Mouse (Mus musculus) megakaryocyte, adult 5-6 weeks (primary cell): ENCODE data around the gene Nkiras2. TPM values are rescaled to one million over a fixed set of nuclear protein-coding genes. Genes with fewer than 3 reads are reported as not detected.
"Not testable (repeated sequence)": the region's sequence is repeated elsewhere in the genome, so short reads cannot be mapped to it uniquely, and the experiment has no call there.

Experiments used
- ATAC-seq: 2 replicates; pipeline ENCODE4 v1.8.0; 2016; ENCODE audit warnings: mild to moderate bottlenecking, inconsistent platforms; ENCODE audit not compliant: poor library complexity, severe bottlenecking
- total RNA-seq, 2 experiments: library from RNA; stranded (forward) in 1 of 2; stranded (reverse) in 1 of 2; fragments of 153-499, 151-499 nt in 1 of 2; fragments of 221-1000, 200-1000 nt in 1 of 2; gene quantifications; 2 replicates each; pipeline versions ENCODE4 v1.2.3 to v1.2.4; 2015 to 2017

Gene Nkiras2
- total RNA-seq, 2 experiments from 2014 or later, result 45.5 to 52.7 TPM

DNA sequence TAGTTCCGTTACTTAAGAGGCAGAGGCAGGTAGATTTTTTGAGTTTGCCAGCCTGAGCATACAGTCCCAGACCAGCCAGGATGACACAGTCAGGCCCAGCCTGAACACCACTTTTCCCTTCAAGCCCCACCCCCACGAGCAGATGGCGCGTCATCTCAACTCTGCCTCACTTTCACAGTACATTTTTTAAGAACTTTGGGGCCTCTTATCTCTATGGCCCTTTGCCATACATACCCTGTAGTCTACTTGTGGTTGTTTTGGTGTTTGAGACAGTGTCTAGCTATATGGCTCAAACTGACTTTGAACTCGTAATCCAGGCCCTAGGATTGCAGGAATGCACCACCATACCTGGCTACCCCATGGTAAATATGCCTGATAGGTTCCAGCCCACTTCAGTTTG is 9.0 kb downstream of the Nkiras2 start:
- ATAC-seq, result no peak

DNA sequence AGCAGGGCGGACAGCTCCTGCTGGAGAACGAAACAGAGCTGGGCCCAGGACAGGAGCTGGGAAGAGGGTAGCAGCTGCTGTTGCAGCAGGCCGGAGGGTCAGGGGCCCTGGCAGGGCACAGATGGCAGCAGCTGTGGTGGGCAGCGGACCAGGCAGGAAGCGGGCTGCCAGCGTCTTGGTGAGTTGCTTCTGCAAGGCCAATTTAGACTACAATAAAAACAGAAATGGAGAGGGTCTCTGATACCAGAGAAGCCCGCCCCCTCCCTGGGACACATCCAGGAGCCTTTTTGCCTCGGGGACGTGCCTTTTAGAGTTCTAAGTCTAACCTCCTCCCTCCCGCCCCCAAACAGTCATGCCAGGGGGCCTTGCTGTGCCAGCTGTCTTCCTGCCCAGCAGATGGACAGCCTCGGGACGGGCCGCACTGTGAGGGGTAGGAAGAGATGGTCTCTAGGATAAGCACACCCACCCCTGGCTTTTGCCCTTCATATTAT is 9.9 kb downstream of the Nkiras2 start:
- no peak for ATAC-seq

DNA sequence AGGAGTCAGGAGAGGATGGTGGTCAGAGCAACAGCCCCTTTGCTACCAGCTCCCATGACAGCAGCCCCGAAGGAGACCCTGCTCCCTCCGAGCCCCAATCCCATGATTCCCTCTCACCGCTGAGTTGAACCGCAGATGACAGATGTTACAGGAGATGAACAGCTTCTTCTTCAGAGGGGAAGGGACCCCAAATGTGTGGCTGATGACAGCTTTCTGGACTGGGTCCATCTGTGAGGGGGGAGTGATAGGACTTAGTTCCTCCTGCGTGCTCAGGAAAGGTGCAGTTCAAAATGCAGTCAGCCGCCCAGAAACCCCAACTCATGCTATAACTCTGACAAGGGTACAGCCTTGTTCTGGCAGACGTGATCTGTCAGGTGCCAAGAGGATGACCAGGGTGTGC is 15.5 kb downstream of the Nkiras2 start:
- ATAC-seq, result no peak

DNA sequence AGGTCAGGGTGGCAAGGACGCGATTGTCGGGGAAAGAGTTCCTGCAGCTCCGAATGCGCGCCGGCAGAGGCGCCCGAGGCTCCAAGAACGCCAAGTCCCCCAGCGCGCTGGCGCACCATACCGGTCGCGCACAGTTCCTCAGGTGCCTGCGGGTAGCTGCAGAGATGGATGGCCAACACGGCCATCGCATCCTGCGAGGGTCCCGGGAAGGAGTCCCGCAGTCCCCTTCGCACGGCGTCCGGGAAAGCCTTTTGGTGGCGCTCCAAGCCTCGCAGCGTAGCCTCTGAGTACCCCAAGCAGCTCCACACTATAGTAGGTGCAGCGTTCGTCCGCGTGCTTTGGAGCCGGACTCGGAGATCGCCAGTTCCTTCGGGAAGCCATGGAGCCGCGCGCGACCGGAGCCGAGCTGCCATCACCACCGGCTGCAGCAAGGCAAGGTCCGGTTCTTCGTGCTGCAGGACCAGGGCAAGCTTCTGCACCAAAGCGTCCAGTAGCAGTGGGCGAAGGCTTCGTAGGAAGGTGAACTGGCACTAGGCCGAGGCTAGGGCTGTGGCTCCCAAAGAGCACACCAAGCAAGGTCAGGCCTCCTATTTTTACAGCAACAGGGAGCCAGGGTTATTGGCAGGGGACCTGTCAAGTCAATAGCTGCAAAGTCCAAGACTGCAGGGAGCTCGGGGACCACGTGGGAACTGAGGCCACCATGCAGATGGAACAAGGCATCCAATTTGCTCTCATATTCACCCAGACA is 21.3 kb downstream of the Nkiras2 start:
- ATAC-seq, result peak; percentile 71

DNA sequence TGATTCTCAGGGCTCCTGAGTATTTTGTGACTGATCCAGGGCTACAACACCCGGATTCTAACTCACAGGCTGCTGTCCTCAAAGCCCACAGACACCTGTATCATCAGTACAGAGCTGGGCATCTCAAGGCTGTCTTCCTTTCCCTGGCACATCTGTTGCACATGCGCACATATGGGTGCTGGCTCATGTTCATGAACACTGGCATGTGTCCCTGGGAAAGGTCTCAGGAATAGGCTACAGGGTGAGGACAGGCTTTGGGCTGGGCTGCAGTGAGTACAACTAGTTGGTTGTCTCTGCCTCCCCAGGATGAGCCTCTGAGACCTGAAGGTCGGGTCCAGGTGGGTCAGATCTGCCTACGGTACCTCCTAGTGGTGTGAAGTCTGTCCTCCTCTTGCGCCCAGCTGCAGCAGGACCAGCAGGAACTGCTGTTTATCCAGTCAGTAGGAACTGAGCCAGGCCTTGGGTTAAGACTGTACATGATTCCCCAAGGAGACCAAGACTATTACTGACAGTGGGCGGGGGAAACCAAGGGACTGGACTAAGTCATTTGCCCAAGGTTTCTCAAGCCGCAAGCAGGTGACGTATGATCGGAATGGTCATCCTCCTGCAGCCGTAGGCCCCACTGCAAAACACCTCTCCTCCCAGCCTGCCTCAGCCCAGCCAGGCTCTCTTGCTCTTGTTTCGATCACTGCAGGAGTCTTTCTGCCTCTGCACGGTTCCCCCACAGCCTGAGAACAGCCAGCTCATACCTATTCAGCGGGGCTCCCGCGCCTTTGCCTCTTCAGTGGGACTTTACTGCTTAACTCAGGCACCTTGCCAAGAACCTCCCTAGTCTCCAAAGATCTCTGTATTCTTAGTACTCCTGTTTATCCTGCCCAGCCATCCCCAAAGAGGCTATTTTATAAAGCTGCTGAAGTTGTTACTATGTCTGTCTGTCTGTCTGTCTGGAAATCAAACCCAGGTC is 24.9 kb downstream of the Nkiras2 start:
- ATAC-seq, result no peak

DNA sequence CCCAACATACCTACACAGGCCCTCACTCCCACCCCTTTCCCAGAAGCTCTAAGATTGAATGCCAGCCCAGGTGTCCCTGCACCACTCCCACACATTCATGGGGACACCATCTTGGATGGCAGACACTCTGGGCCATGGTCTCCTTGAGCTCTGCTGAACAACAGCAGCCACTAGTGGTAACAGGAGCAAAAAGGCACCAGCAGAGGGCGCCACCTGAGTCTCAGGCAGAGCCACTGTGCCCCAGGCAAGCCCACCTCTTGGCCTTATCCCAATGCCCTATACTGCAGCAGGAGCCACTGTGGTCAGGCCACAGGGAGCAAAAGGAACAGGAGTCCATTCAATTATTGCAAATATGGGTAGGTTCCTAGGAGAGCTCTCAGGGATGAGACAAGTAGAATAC is 27.2 kb downstream of the Nkiras2 start:
- ATAC-seq, result peak; percentile 79

DNA sequence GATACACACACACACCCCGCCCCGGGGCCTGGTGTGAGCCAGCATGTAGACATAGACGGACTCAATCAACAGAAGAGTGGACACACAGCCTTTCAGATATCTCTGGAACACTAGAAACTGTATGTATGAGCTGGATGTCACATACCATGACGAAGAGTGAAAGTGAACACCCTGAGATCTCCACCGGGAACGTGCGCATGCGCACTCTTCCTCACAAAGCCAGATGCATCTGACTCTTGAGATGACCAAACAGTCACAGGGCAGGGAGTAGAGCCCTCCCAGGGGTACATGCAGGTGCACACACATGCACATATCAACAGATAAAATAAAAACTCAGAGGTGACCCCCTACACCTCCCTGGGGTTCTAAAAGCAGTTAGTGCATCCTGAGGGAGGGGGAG is 29.4 kb downstream of the Nkiras2 start:
- ATAC-seq, result no peak

DNA sequence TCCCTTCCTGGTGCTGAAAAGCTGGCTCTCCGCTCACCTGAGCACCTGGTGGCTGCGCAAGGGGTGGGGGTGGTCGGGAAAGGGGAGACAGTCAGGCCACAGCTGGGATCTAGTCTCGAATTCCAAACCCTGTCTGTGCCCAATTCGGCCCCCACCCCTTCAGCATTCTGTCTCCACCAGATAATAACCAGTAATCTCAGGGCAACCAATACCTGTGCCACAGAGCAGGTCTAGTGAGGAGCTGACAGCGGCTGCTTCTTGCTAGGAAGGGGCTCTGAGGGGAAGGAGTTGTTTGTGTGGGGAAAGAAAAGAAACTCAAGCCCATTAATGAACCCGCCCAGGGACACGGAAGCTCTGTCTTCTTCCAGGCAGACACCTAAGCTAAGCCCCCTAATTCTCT is 32.2 kb downstream of the Nkiras2 start:
- no peak for ATAC-seq

DNA sequence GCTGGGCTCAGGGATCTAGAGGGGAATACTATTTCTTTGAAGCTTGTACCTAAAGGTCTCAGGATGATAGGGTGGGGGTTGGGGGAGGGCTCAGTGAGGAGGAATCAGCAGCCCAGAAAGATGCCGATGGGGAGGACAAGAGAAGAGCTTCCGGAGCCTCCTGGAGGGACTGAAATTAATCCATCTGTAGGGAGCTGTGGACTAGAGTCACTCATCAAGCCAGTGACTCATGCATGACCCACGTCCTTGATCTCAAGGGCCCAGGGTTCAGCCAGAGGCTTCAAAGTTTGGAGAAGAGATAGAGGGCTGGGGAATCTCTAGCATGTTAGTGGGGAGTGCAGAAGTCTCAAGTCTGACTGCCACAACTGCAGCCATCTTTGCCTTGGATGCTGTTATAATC is 32.7 kb downstream of the Nkiras2 start:
- ATAC-seq, result no peak

DNA sequence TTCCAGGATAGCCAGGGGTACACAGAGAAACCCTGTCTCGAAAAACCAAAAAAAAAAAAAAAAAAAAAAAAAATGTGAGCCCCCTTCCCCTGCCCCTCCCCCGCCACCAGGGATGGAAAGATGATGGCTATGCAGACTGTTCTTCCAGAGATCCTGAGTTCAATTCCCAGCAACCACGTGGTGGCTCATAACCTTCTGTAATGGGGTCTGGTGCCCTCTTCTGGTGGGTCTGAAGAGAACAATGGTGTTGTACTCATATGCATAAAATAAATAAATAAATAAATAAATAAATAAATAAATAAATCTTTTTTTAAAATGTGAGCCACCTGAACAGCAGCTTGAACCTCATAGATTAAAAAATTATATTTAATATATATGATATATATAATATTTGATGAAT is 36.5 kb downstream of the Nkiras2 start:
- not testable (repeated sequence) for ATAC-seq

DNA sequence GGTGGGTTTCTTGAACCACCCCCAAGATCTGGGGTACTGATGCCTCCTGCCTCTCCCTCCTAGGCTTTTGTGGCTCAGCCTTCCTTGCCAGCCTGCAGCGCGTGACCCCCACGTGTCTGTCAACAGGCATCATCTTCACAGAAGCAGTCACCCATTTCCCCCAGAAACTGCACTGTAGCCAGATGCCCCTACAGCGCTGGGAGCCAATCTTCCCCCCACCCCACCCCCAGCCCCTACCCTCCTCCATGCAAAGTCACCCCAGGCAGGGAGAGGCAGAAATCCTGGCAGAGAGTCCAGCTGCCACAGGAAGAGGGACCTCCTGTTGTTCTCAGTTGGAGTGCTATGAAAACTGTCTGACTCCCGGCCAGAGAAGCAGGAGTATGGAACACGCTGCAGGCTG is 37.4 kb downstream of the Nkiras2 start:
- ATAC-seq, result no peak

DNA sequence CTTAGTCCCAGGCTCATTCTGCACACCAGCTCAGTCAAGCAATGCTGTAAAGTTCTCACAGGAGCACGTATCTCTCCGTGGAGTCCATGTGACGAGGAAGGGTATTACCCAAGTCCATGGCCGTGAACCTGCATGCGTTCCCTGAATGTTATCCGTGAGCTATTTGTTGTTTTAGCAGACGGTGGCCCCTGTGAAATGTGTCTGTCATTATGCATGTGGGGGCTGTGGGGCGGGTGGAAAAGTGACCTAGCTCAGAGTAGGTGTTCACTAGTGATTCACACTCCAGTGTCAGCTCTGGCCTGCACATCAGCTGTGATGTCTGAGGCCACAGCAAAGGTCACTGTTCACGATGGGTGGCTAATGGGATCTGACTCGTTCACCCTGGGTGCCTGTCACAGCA is 40.8 kb downstream of the Nkiras2 start:
- ATAC-seq, result no peak

DNA sequence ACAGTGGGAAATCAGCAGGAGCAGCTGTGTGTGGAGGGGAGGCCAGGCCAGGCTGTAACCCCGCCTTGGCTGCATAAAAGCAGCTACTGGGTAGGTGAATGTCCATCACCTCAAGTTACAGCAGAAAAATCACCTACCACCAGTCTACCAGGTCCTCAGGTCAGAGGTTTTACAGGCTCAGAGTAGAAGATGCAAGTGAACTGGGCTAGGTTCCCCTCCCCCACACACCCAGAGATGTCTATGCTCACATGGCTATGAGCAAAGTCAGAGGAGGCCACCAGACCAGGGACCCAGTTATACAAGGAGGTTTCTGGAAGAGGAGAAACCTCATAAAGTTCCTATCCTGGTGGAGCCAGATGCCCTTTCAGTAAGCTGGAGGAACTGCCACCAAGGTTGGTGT is 52.0 kb downstream of the Nkiras2 start:
- no peak for ATAC-seq

DNA sequence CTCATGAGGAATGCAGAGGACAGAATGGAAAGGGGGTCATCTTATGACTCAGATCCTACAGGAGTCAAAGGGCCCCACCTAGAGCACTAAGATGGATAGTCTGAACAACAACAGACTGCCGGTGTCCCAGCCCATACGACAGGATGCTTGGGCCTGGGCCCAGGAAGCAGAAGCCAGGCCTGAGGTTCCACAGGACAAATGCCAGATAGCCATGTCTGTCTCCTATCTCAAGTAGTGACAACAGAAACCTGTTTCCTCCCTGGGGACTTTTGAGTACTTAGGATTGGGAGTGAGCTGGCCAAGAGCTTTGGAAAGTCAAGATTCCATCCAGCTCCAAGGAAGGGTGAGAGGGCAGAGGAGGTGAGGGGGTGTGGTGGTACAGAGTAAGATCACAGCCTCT is 52.9 kb downstream of the Nkiras2 start:
- ATAC-seq, result no peak

DNA sequence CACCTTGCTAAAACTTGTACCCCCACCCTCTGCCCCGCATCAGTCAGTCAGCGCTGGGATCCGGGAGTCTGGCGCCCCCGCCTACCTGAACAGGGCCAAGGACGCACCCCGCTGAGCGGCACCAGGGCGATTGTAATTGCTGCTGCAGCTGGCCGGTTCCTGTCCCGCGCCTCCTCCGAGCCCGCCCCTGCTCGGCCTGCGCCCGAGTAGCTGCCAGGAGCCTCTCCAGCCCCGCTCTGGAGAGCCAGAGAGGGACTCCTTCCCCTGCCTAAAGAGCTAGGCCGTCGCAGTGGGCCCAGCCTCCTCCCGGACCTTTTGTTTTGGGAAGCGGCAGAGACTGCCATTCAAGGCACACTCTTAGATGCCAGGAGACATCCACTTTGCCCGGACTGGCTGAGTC is 54.1 kb downstream of the Nkiras2 start:
- no peak for ATAC-seq

Other genes starting within 250 kb of the Nkiras2 start
- gene Jup, start 221.5 kb upstream of the Nkiras2 start, total RNA-seq (2015), result 3.5 and 3.9 TPM in 2 replicates
- 1.5 and 5.1 TPM in 2 replicates for gene Jup, start 221.5 kb upstream of the Nkiras2 start, total RNA-seq (2017)
- gene P3h4, start 204.4 kb upstream of the Nkiras2 start, total RNA-seq (2015), result not detected in 2 replicates
- gene P3h4, start 204.4 kb upstream of the Nkiras2 start, total RNA-seq (2017), result 0.08 TPM in 1 of 2 replicates, not detected in the other
- gene Fkbp10, start 203.5 kb upstream of the Nkiras2 start, total RNA-seq (2015), result 0.09 TPM in 1 of 2 replicates, not detected in the other
- gene Fkbp10, start 203.5 kb upstream of the Nkiras2 start, total RNA-seq (2017), result not detected in 2 replicates
- gene Nt5c3b, start 177.4 kb upstream of the Nkiras2 start, total RNA-seq (2015), result 8.8 and 9.8 TPM in 2 replicates
- gene Nt5c3b, start 177.4 kb upstream of the Nkiras2 start, total RNA-seq (2017), result 7.3 and 9.6 TPM in 2 replicates
- gene Klhl10, start 177.3 kb upstream of the Nkiras2 start, total RNA-seq (2015), result not detected in 2 replicates
- gene Klhl10, start 177.3 kb upstream of the Nkiras2 start, total RNA-seq (2017), result not detected in 2 replicates
- gene Klhl11, start 146.5 kb upstream of the Nkiras2 start, total RNA-seq (2015), result 5.9 and 8.1 TPM in 2 replicates
- gene Klhl11, start 146.5 kb upstream of the Nkiras2 start, total RNA-seq (2017), result 14.5 and 14.8 TPM in 2 replicates
- gene Acly, start 91.2 kb upstream of the Nkiras2 start, total RNA-seq (2015), result 80.6 and 90.8 TPM in 2 replicates
- 100 and 105 TPM in 2 replicates for gene Acly, start 91.2 kb upstream of the Nkiras2 start, total RNA-seq (2017)
- 0.16 and 0.96 TPM in 2 replicates for gene Ttc25, start 73.6 kb upstream of the Nkiras2 start, total RNA-seq (2015)
- gene Ttc25, start 73.6 kb upstream of the Nkiras2 start, total RNA-seq (2017), result not detected in 2 replicates
- 9.5 and 11.3 TPM in 2 replicates for gene Cnp, start 44.3 kb upstream of the Nkiras2 start, total RNA-seq (2015)
- gene Cnp, start 44.3 kb upstream of the Nkiras2 start, total RNA-seq (2017), result 22.2 and 23.9 TPM in 2 replicates
- 98.1 and 124 TPM in 2 replicates for gene Dnajc7, start 924 bp downstream of the Nkiras2 start, total RNA-seq (2015)
- gene Dnajc7, start 924 bp downstream of the Nkiras2 start, total RNA-seq (2017), result 145 and 172 TPM in 2 replicates
- gene Zfp385c, start 73.2 kb downstream of the Nkiras2 start, total RNA-seq (2015), result not detected in 2 replicates
- gene Zfp385c, start 73.2 kb downstream of the Nkiras2 start, total RNA-seq (2017), result not detected in 2 replicates
- gene Dhx58, start 85.0 kb downstream of the Nkiras2 start, total RNA-seq (2015), result 23.7 and 24.9 TPM in 2 replicates
- gene Dhx58, start 85.0 kb downstream of the Nkiras2 start, total RNA-seq (2017), result 36.9 and 50.9 TPM in 2 replicates
- gene Kat2a, start 93.2 kb downstream of the Nkiras2 start, total RNA-seq (2015), result 11.0 and 11.5 TPM in 2 replicates
- gene Kat2a, start 93.2 kb downstream of the Nkiras2 start, total RNA-seq (2017), result 8.7 and 9.0 TPM in 2 replicates
- not detected in 2 replicates for gene Hspb9, start 94.6 kb downstream of the Nkiras2 start, total RNA-seq (2015)
- gene Hspb9, start 94.6 kb downstream of the Nkiras2 start, total RNA-seq (2017), result 0.65 TPM in 1 of 2 replicates, not detected in the other
- 167 and 170 TPM in 2 replicates for gene Rab5c, start 119.0 kb downstream of the Nkiras2 start, total RNA-seq (2015)
- gene Rab5c, start 119.0 kb downstream of the Nkiras2 start, total RNA-seq (2017), result 136 and 142 TPM in 2 replicates
- gene Kcnh4, start 140.7 kb downstream of the Nkiras2 start, total RNA-seq (2015), result not detected in 2 replicates
- not detected in 2 replicates for gene Kcnh4, start 140.7 kb downstream of the Nkiras2 start, total RNA-seq (2017)
- gene Hcrt, start 143.7 kb downstream of the Nkiras2 start, total RNA-seq (2015), result not detected in 2 replicates
- gene Hcrt, start 143.7 kb downstream of the Nkiras2 start, total RNA-seq (2017), result not detected in 2 replicates
- gene Ghdc, start 151.7 kb downstream of the Nkiras2 start, total RNA-seq (2015), result 4.6 and 5.6 TPM in 2 replicates
- 4.6 and 6.6 TPM in 2 replicates for gene Ghdc, start 151.7 kb downstream of the Nkiras2 start, total RNA-seq (2017)
- 40.9 and 47.6 TPM in 2 replicates for gene Stat5b, start 231.5 kb downstream of the Nkiras2 start, total RNA-seq (2015)
- gene Stat5b, start 231.5 kb downstream of the Nkiras2 start, total RNA-seq (2017), result 50.6 and 53.2 TPM in 2 replicates
- gene Stat5a, start 240.1 kb downstream of the Nkiras2 start, total RNA-seq (2015), result 20.0 and 22.5 TPM in 2 replicates
- 22.5 and 23.7 TPM in 2 replicates for gene Stat5a, start 240.1 kb downstream of the Nkiras2 start, total RNA-seq (2017)